Mouse (Mus musculus) spleen, postnatal 36 days (tissue): Measurements from ENCODE around the gene Neo1.

Experiments
- DNase-seq, 2 experiments: peaks; one replicate each; pipeline ENCODE4 v3.0.0; 2022; ENCODE audit warnings: low spot score in 2 of 2, mixed read lengths in 1 of 2

The Neo1 gene

GRCm38 (mm10) chr9:58863826-58864225 is 172.4 kb downstream of the Neo1 start:
- no peak for DNase-seq

- DNase-seq = no peak
Measured at GRCm38 (mm10) chr9:58859080-58859635, 177.1 kb downstream of the Neo1 start.

GRCm38 (mm10) chr9:58854931-58855330 is 181.3 kb downstream of the Neo1 start:
- DNase-seq = no peak

GRCm38 (mm10) chr9:58849576-58850315 is 186.5 kb downstream of the Neo1 start:
- no peak for DNase-seq

GRCm38 (mm10) chr9:58847676-58848075 is 188.6 kb downstream of the Neo1 start:
- DNase-seq = no peak

- DNase-seq = no peak
Measured at GRCm38 (mm10) chr9:58847008-58847407, 189.2 kb downstream of the Neo1 start.

GRCm38 (mm10) chr9:58844597-58844996 is 191.6 kb downstream of the Neo1 start:
- no peak for DNase-seq

GRCm38 (mm10) chr9:58841655-58842054 is 194.6 kb downstream of the Neo1 start:
- no peak for DNase-seq

GRCm38 (mm10) chr9:58838504-58838903 is 197.7 kb downstream of the Neo1 start:
- no peak for DNase-seq

- DNase-seq = no peak
Measured at GRCm38 (mm10) chr9:58837174-58837573, 199.1 kb downstream of the Neo1 start.

GRCm38 (mm10) chr9:58832939-58833338 is 203.3 kb downstream of the Neo1 start:
- no peak for DNase-seq

- DNase-seq = no peak
Measured at GRCm38 (mm10) chr9:58829627-58830026, 206.6 kb downstream of the Neo1 start.
